Mouse (Mus musculus) bone marrow macrophage, adult 2 months (primary cell): Measurements from ENCODE around the gene Slc35f6. TPM values are rescaled to one million over a fixed set of nuclear protein-coding genes. Genes with fewer than 3 reads are reported as not detected.

Experiments used
- H3K27ac ChIP-seq: 2 replicates; pipeline ENCODE4 v1.5.1; 2012; ENCODE audit warnings: low read depth, low read length; ENCODE audit not compliant: insufficient read depth
- H3K4me1 ChIP-seq: 2 replicates; pipeline ENCODE4 v1.6.1; 2012; ENCODE audit warnings: low read length; ENCODE audit not compliant: control insufficient read depth, insufficient read depth
- H3K4me3 ChIP-seq: 2 replicates; pipeline ENCODE4 v1.5.1; 2012; ENCODE audit warnings: mild to moderate bottlenecking, low read length, moderate library complexity; ENCODE audit not compliant: insufficient read depth
- CTCF ChIP-seq: IDR thresholded peaks from 2 replicates; pipeline ENCODE4 v1.5.1; 2012; ENCODE audit warnings: low read depth, mild to moderate bottlenecking, low read length, moderate library complexity
- POLR2A ChIP-seq: IDR thresholded peaks from 2 replicates; pipeline ENCODE4 v1.6.1; 2012; ENCODE audit warnings: mild to moderate bottlenecking, low read depth, low read length, borderline replicate concordance
- polyA plus RNA-seq: library from polyadenylated mRNA; stranded (reverse); fragments of >200 nt; gene quantifications from 2 replicates; pipeline ENCODE4 v1.2.4, GENCODE M21; 2012; ENCODE audit not compliant: missing spikeins, insufficient read depth, insufficient read length

The Slc35f6 gene
- polyA plus RNA-seq, 1 experiment, result 78.2 TPM

DNA sequence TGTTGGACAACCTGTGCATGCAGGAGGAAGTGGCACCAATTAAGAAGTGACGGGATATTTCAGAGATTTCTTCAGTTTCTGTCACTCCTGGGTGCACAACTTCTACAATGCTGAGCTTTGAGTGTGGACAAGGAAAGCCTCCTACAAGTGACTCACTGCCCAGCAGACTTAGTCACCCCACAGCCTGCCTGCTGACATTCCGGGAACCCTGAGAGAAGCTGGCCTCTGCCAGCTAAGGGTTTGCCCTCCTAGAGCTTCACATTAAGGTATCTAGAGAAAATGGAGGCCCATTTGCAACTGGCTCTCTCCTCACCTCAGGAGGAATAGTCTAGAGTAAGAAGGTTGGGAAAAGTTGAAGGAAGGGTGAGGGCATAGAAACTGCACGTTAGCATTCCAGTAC, 3.8 kb downstream of the Slc35f6 start:
- peak overlapping the region; percentile 30 for H3K4me3 ChIP-seq
- TF ChIP-seq POLR2A, result no peak
- TF ChIP-seq CTCF, result no peak
- peak overlapping the region; percentile 94 for H3K27ac ChIP-seq
- H3K4me1 ChIP-seq, result peaks cover 67% of the 10 kb centered on the region

DNA sequence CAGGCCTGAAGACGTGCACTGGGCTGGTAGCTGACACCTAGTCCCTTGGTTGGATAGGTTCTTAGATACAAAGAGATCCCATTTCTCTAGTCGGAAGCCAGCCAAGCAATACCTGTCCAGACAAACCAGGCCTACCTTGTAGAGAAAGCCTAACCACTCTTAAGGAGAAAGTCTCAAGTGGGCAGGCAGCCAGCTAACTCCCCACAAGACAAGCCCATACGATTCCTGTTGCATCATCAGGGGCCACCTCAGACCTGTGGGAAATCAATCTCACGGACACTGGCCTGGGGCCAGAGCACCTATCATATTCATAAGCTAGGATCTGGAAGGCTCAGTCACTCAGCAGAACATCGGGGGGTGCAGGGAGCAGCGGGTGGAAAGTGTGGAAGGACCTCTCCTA, 5.5 kb downstream of the Slc35f6 start:
- Histone ChIP-seq H3K27ac (no peak overlapping the region), H3K4me3 (no peak overlapping the region), H3K4me1 (peaks cover 70% of the 10 kb centered on the region)
- TF ChIP-seq CTCF (no peak), POLR2A (no peak)

DNA sequence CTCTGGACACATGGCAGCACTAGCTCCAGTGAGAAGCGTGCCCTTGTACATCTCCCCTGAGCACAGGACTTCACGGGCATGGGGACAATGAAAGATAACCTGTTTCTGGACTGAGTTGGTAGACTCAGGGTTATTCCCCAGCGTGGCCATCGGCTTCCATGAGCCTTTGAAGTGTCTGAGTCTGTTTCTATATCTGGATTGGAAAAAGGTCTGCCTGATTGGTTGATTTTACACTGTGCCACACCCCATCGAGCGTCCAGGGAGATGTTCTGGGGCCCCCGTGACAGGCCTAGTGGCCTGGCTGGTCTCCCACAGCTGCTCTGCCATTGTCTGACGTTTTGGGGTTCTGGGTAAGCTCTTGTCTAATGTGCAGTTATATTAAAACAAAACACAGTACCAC, 7.3 kb downstream of the Slc35f6 start:
- TF ChIP-seq CTCF (peak; percentile 10; the same call in 1 of the 2 replicates), POLR2A (no peak)
- Histone ChIP-seq H3K4me1 (peaks cover 62% of the 10 kb centered on the region), H3K27ac (no peak overlapping the region)

DNA sequence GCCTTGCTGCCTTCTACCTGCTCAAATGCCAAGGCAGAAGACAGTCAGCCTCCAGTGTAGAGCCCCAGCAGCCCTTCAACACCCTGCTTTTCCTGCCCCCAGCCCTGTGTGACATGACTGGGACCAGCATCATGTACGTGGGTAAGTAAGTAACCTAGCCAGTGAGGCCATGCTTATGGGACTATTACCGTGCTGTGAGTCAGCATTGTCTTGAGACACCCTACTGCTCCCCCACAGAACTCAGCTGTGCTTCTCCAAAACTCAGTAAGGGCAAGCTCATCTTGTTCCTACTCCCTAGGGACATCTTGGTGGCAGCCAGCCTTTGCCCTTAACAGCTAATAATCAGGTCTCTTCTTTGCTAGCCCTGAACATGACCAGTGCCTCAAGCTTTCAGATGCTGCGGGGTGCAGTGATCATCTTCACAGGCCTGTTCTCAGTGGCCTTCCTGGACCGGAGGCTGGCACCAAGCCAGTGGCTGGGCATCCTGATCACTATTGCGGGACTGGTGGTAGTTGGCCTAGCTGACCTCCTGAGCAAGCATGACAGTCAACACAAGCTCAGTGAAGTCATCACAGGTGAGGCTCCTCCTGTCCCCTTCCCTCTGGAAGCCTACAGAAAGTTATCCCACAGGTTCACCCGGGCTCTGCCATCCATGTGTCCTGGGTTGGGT, 7.9 kb downstream of the Slc35f6 start:
- H3K4me3 ChIP-seq, result no peak overlapping the region
- H3K4me1 ChIP-seq, result peaks cover 57% of the 10 kb centered on the region
- TF ChIP-seq CTCF (no peak), POLR2A (no peak)
- no peak overlapping the region for H3K27ac ChIP-seq

More for the DNA sequence above, 7.3 kb downstream of the Slc35f6 start:
- no peak overlapping the region for H3K4me3 ChIP-seq

DNA sequence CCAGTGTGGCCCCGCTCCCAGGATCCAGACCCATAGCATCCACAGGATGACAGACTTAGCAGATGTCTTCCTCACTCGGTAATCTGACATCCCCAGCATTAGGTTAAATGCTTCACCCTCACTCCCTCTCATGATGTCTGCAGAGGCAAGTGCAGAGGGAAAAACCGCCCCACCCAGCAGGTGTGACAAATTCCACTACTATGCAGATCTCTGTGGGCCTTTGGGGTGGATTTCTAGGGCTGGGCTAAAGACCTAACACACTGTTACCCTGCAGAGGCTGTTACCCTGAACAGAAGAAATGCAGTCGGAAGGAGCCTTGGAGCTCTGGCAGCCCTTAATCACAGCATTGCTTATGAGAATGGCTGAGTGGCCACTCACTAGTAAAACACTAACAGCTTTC, 11.3 kb downstream of the Slc35f6 start:
- Histone ChIP-seq H3K27ac (no peak overlapping the region), H3K4me3 (no peak overlapping the region), H3K4me1 (peaks cover 34% of the 10 kb centered on the region)
- TF ChIP-seq CTCF, result no peak
- TF ChIP-seq POLR2A, result no peak

DNA sequence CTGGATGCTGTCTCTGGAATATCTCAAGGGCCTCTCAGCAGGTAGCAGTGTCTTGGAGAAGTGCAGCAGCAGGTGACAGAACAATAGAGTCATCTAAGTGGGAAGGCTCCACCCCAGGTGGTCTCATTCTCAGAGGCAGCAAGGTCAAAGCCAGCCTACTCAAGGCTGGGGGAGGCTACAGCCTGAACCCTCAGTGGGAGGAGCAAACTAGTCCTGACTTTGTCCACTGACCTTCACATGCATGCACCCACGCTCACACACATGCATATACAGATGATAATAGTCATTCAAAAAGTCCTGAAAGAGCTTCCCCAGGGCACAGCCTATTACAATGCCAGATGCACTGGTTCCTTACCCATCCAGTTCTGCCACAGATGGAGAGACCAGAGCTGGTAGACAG, 12.5 kb downstream of the Slc35f6 start:
- H3K4me1 ChIP-seq, result peaks cover 26% of the 10 kb centered on the region
- H3K4me3 ChIP-seq, result no peak overlapping the region
- TF ChIP-seq CTCF (no peak), POLR2A (no peak)
- H3K27ac ChIP-seq, result no peak overlapping the region

DNA sequence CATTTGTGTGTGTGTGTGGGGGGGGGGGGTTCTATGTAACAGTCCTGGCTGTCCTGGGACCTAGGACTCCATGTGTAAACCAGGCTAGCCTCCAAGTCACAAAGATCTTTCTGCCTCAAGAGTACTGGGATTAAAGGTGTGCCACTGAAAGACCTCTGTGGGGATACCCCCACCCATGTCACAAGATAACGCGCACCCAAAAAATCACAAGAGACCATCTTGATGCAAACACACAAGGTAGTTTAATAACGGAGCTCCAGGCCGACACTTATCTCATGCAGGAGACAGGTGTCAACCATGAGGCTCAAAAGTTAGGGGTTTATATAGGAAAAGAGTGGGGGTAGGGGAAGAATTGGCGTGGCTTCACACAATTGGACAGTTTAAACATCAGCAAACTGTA, 13.1 kb downstream of the Slc35f6 start:
- no peak for TF ChIP-seq POLR2A
- no peak for TF ChIP-seq CTCF
- Histone ChIP-seq H3K4me1 (peaks cover 21% of the 10 kb centered on the region), H3K27ac (no peak overlapping the region), H3K4me3 (no peak overlapping the region)

DNA sequence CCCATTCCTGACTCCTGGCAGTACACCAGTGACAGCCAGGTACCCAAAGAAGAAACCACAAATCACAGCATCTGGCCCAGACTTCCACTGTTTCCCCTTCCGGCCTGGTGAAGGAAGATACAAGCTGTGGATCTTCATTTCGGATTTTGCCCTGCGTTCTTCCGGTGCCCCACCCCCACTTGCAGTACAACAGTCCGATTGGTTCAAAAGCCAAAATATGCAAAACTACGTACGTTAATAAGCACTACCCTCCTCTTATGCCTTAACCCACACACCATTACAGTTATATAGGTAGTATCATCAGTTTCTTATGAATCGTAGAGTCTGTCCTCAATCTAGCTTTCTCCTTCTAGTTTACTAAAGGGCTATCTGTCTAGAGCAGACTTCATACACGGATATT, 17.6 kb downstream of the Slc35f6 start:
- peaks cover 30% of the 10 kb centered on the region for H3K4me1 ChIP-seq
- no peak overlapping the region for H3K4me3 ChIP-seq
- H3K27ac ChIP-seq, result no peak overlapping the region
- TF ChIP-seq POLR2A (no peak), CTCF (no peak)

DNA sequence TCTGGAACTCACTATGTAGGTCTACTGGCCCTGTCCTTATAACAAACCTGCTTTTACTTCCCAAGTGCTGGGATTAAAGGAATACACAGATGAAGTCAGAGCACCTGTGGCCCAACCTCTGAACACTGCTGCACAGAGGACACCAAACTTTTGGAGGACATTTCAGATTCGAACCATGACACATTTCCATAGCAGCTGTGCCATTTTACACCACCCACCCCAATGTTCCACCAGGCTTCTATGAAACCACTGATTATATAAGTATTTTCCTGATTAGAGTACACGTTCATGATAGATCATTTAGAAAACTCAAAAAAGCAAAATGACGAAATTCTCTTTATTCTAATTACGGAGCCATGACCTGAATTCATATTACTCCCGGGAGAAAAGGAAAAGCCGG, 18.2 kb downstream of the Slc35f6 start:
- TF ChIP-seq CTCF, result no peak
- TF ChIP-seq POLR2A, result no peak
- Histone ChIP-seq H3K4me1 (peaks cover 30% of the 10 kb centered on the region), H3K27ac (peak overlapping the region; percentile 96), H3K4me3 (peak overlapping the region; percentile 51)

DNA sequence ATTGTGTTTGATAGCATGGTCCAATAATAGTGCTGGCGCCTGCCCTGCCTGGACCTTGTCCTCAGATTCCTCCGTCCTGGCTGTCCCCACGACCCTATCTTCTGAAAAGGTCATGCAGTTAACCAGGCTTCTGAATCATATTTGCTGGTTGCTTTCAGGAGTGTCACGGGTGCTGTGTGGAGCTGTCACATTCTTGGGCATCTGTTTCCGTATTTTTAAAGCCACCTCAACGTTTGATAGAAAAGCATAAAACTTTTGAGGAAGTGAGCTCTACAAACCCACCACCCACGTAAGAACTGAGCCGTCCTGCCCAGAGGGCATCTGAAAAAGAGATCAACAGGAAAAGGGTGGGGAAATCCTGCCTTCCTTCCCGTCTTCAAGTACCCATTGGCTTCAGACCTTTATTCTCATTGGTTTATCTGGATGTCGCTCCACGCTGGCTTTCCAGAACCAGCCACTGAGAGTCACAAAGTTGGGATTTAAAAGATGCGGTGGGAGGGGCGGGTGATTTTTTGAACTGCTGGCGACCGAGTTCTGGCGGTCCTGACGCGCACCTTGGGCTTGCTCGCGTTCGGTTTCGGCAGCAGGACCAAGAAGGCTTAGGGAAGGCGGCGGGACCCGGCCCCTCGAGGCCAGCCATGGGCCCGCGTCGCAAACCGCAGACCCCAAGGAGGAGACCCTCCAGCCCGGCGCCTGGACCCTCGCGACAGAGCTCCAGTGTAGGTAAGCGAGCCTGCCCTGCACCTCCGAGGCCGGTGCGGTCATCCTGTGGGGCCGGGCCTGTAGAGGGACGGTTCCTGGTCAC, 18.9 kb downstream of the Slc35f6 start, which contains the start of gene Cenpa:
Gene Cenpa (plus strand): TSS at position 387 of the 805 bp plus-strand sequence.
- Histone ChIP-seq H3K4me1 (peaks cover 30% of the 10 kb centered on the region), H3K27ac (peak within 1 kb of the TSS; percentile 96), H3K4me3 (peak within 1 kb of the TSS; percentile 84)
- TF ChIP-seq POLR2A, result no peak
- no peak for TF ChIP-seq CTCF

DNA sequence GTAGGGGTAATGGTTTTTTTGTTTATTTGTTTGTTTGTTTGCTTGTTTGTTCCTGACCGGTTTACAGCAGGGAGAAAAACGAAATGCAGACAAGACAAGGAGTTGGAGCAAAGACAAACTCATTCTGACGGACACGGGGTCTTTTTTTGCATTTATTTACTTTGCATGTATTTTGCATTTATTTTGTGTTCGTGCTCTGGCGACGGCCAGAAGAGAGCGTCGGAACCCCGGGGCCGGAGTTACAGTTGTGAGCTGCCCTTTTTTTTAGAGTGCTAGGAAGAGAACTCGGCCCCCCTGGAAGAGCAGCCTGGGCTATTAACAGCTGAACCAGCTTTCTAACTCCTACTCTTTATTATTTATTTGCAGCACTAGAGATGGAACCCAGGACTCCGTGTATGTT, 19.5 kb downstream of the Slc35f6 start:
- H3K27ac ChIP-seq, result peak overlapping the region; percentile 65
- peak overlapping the region; percentile 84 for H3K4me3 ChIP-seq
- peaks cover 30% of the 10 kb centered on the region for H3K4me1 ChIP-seq
- TF ChIP-seq POLR2A, result no peak
- TF ChIP-seq CTCF, result no peak
